Mouse (Mus musculus): ENCODE data around the gene Gm10160.

Gene Gm10160

DNA sequence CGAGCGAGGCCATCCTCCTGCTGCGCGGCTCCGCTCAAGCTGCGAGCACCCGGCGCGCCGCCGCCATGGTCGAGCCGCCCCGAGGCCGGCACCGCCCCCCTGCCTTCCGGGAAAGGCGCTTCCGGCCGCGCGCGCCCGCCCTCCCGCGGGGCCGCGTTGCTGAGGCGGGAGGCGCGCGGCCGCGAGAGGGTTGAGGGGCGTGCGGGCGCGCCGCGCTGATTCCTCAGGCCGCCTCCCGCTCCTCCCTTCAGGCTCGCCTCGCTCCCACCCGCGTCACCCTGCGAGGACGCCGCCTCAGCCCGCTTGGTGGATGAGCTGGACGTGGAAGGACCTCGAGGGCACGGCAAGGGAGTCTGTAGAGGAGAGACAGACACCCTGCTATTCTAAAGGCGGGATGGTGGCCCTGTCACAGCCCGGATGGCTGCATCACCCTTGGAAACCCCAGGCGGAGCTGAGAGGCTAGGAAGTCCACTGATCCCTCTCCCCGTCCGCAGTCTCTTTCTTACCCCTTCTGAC is 26.2 kb downstream of the Gm10160 start, which contains the start of gene Btbd1:
Gene Btbd1, minus strand, starts transcription at position 53 of the 516 bp plus-strand sequence.
- no peak for DNase-seq (ENCODE audit: extremely low spot score, low read depth, low spot score)

DNA sequence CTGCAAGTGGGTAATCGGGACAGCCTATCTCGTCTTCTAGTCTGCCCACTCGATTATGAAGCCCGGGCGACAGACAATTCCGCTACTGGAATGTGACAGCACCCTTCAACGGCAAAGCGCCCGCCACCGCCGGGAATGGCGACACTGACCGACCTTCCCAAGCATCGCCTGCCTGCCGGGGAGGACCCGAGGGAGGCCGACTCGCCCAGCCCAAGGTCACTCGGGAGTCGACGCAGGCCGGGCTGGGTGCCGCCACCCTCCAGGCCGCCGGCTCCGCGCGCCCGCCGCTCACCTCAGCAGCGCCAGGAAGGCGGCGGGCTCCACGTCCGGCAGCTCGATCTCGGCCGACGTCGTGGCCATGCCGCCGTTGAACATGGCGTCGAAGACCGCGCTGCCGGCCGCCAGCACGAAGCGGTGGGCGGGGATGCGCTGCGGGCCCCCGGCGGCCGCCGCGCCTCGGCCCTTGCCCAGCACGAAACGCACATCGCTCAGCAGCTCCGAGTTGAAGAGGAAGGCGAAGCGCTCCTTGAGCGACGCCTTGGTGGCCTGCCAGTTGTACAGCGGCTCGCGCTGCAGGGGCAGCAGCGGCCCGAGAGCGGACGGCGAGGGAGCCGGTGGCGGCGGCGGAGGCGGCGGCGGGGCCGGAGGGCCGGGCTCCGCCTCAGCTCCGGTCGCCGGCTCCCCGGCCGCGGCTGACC is 26.8 kb downstream of the Gm10160 start:
- no peak for DNase-seq (ENCODE audit: extremely low spot score, low read depth, low spot score)

DNA sequence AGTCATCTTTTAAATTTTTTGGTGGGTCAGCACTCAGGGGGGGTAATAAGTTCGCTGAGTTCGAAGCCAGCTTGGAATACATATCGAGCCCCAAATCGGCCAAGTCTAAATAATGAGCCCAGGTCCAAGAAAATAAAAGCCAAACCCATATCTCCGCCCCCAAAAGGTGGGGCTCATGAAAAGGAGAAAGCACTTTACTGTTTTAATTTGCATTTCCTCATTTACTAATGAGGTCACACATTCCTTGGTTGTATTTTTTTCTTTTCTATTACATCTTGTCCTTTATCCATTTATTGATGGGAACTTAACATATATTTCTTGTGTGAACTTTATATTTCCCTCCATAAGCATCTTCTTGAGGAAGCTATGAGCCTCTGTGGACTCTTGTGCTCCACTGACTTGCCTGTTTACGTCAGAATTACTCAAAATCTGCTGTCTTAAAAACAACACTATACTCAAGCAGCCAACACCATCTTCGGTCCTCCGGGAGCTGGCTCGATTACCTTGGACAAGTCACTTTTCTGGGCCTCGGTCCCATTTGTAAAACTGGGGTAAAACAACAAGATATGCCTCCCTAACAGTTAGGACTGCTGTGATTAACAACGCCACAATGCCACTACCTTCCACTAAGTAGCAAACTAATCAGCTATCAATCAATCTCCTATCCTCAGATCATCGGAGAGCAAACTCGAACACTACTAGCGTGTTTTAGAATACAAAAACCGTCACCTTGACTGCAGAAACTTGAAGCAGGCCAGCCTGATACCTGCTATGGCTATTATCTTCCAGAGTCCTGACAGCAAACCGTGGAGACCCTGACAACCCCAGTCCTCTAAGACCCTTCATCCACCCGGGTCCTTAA is 27.6 kb downstream of the Gm10160 start:
- DNase-seq (ENCODE audit: extremely low spot score, low read depth, low spot score), result no peak

DNA sequence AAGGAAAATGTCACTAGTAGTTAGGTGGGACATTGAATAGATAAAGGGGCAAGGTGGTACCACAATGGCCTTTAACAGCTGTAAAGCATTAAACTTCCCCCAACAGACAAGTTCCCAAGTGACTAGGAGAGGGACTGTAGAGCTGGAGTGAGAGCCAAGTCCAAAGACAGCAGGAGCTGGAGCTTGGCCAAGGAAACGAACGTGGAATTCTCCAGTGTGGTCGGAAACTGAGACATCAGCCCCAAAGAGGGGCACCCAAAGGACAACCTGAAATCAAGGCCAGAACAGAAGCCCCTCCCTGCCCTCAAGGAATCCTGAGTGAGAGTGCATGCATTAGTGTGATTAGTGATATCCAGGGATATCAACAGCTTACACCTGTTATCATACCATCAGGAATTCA is 30.2 kb downstream of the Gm10160 start:
- DNase-seq (ENCODE audit: extremely low spot score, low read depth, low spot score), result no peak

DNA sequence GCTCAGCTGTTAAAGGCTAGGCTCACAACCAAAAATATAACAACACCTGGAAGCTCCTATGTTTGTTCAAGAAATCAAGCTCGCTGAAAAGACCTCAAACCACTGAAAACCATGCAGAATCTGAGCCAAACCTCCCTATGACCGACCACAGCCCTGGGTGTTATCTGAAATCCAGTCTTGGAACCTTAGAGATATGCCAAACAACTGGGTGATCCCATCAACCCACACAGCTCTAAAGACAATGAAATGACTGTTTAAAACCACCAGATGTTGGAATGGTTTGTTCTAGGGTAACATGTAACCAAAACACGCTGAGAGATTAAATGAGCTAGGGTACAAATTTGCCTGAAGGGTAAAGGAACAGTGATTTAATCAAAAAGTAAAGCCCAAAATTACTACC is 30.7 kb downstream of the Gm10160 start:
- DNase-seq (ENCODE audit: extremely low spot score, low read depth, low spot score), result no peak

DNA sequence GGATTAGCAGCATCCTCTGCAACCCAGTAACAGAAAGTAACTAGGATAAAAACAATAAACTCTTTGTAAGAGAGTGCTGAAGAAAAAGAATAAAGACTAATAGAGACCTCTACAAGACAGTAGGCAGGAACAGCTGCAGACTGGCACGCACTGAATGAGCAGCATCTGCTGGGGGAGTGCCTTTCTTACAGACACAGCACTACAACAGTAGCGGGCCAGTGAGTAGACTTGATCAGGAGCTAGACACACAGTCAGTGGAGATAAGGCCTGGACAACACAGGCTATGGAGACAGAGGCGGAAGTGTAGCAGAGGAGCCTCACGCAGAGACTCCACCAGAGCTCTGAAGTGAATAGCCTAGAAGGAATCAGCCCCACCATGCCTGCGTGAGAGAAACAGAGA is 49.5 kb downstream of the Gm10160 start:
- no peak for DNase-seq (ENCODE audit: extremely low spot score, low read depth, low spot score)
